Mouse (Mus musculus): ENCODE data around the gene Lypla2. TPM values are rescaled to one million over a fixed set of nuclear protein-coding genes. Genes with fewer than 3 reads are reported as not detected.

Gene Lypla2
- polyA plus RNA-seq, 1 experiment from 2014 or later = 94.9 TPM

- Histone ChIP-seq H3K9ac (ENCODE audit: low read length) (no peak overlapping the region), H3K27ac (ENCODE audit: low read length) (no peak overlapping the region), H3K27me3 (ENCODE audit: control insufficient read depth, insufficient read depth, low read length) (no peaks in the 10 kb centered on the region), H3K4me2 (ENCODE audit: low read depth, low read length) (no peak overlapping the region), H3K4me1 (ENCODE audit: control insufficient read depth, insufficient read depth, low read length) (peaks cover 23% of the 10 kb centered on the region), H3K36me3 (ENCODE audit: control insufficient read depth, insufficient read depth, low read length) (peaks cover 29% of the 10 kb centered on the region), H3K9me3 (replicated peaks; ENCODE audit: control insufficient read depth, low read length) (no peaks in the 10 kb centered on the region), H3K4me3 (replicated peaks; ENCODE audit: low read length) (no peak overlapping the region)
- ATAC-seq (ENCODE audit: insufficient read depth, low FRiP score) = no peak
- WGBS = 59% methylated on average over 19 of the region's 19 CpGs
Observed at GRCm38 (mm10) chr4:135968271-135968869, 4.1 kb downstream of the Lypla2 start.

GRCm38 (mm10) chr4:135967086-135967760 is 5.2 kb downstream of the Lypla2 start:
- WGBS = 86% methylated on average over 18 of the region's 18 CpGs
- H3K4me2 ChIP-seq (ENCODE audit: low read depth, low read length) = no peak overlapping the region
- peaks cover 26% of the 10 kb centered on the region for H3K4me1 ChIP-seq (ENCODE audit: control insufficient read depth, insufficient read depth, low read length)
- H3K27ac ChIP-seq (ENCODE audit: low read length) = no peak overlapping the region
- H3K9me3 ChIP-seq (replicated peaks; ENCODE audit: control insufficient read depth, low read length) = no peaks in the 10 kb centered on the region
- no peak overlapping the region for H3K9ac ChIP-seq (ENCODE audit: low read length)
- no peak overlapping the region for H3K4me3 ChIP-seq (replicated peaks; ENCODE audit: low read length)
- peaks cover 29% of the 10 kb centered on the region for H3K36me3 ChIP-seq (ENCODE audit: control insufficient read depth, insufficient read depth, low read length)
- no peaks in the 10 kb centered on the region for H3K27me3 ChIP-seq (ENCODE audit: control insufficient read depth, insufficient read depth, low read length)
- ATAC-seq (ENCODE audit: insufficient read depth, low FRiP score) = no peak

GRCm38 (mm10) chr4:135966283-135966682 is 6.1 kb downstream of the Lypla2 start:
- Histone ChIP-seq H3K27ac (ENCODE audit: low read length) (no peak overlapping the region), H3K4me3 (replicated peaks; ENCODE audit: low read length) (no peak overlapping the region), H3K9me3 (replicated peaks; ENCODE audit: control insufficient read depth, low read length) (no peaks in the 10 kb centered on the region), H3K36me3 (ENCODE audit: control insufficient read depth, insufficient read depth, low read length) (peaks cover 29% of the 10 kb centered on the region), H3K4me2 (ENCODE audit: low read depth, low read length) (no peak overlapping the region), H3K4me1 (ENCODE audit: control insufficient read depth, insufficient read depth, low read length) (peaks cover 19% of the 10 kb centered on the region), H3K27me3 (ENCODE audit: control insufficient read depth, insufficient read depth, low read length) (no peaks in the 10 kb centered on the region), H3K9ac (ENCODE audit: low read length) (no peak overlapping the region)
- 90% methylated on average over 16 of the region's 16 CpGs for WGBS
- ATAC-seq (ENCODE audit: insufficient read depth, low FRiP score) = no peak

GRCm38 (mm10) chr4:135965113-135965512 is 7.3 kb downstream of the Lypla2 start:
- ATAC-seq (ENCODE audit: insufficient read depth, low FRiP score) = no peak
- WGBS = 80% methylated on average over 9 of the region's 9 CpGs
- H3K36me3 ChIP-seq (ENCODE audit: control insufficient read depth, insufficient read depth, low read length) = peaks cover 29% of the 10 kb centered on the region
- H3K4me3 ChIP-seq (replicated peaks; ENCODE audit: low read length) = peak overlapping the region; percentile 79
- H3K4me1 ChIP-seq (ENCODE audit: control insufficient read depth, insufficient read depth, low read length) = peaks cover 17% of the 10 kb centered on the region
- H3K9ac ChIP-seq (ENCODE audit: low read length) = peak overlapping the region; percentile 83
- H3K4me2 ChIP-seq (ENCODE audit: low read depth, low read length) = peak overlapping the region; percentile 84; the same call in 1 of the 2 replicates
- H3K27ac ChIP-seq (ENCODE audit: low read length) = peak overlapping the region; percentile 91
- H3K9me3 ChIP-seq (replicated peaks; ENCODE audit: control insufficient read depth, low read length) = no peaks in the 10 kb centered on the region
- H3K27me3 ChIP-seq (ENCODE audit: control insufficient read depth, insufficient read depth, low read length) = no peaks in the 10 kb centered on the region

- Histone ChIP-seq H3K27ac (ENCODE audit: low read length) (peak overlapping the region; percentile 91), H3K4me3 (replicated peaks; ENCODE audit: low read length) (peak overlapping the region; percentile 79), H3K36me3 (ENCODE audit: control insufficient read depth, insufficient read depth, low read length) (peaks cover 27% of the 10 kb centered on the region), H3K9ac (ENCODE audit: low read length) (peak overlapping the region; percentile 83), H3K4me2 (ENCODE audit: low read depth, low read length) (peak overlapping the region; percentile 84), H3K27me3 (ENCODE audit: control insufficient read depth, insufficient read depth, low read length) (no peaks in the 10 kb centered on the region), H3K9me3 (replicated peaks; ENCODE audit: control insufficient read depth, low read length) (no peaks in the 10 kb centered on the region), H3K4me1 (ENCODE audit: control insufficient read depth, insufficient read depth, low read length) (peaks cover 17% of the 10 kb centered on the region)
- peak; percentile 76 for ATAC-seq (ENCODE audit: insufficient read depth, low FRiP score)
- WGBS = 3% methylated on average over 12 of the region's 12 CpGs
Observed at GRCm38 (mm10) chr4:135964426-135964825, 8.0 kb downstream of the Lypla2 start.

GRCm38 (mm10) chr4:135963457-135964193 is 8.8 kb downstream of the Lypla2 start, which contains the start of gene Gale:
Gale (plus strand) TSS chr4:135963727.
- H3K9me3 ChIP-seq (replicated peaks; ENCODE audit: control insufficient read depth, low read length) = no peaks in the 10 kb centered on the region
- under 1% methylated on average over 56 of the region's 56 CpGs for WGBS
- peak within 1 kb of the TSS; percentile 84 for H3K4me2 ChIP-seq (ENCODE audit: low read depth, low read length)
- H3K4me1 ChIP-seq (ENCODE audit: control insufficient read depth, insufficient read depth, low read length) = peaks cover 17% of the 10 kb centered on the region
- peaks cover 26% of the 10 kb centered on the region for H3K36me3 ChIP-seq (ENCODE audit: control insufficient read depth, insufficient read depth, low read length)
- peak within 1 kb of the TSS; percentile 88 for H3K9ac ChIP-seq (ENCODE audit: low read length)
- ATAC-seq (ENCODE audit: insufficient read depth, low FRiP score) = peak; percentile 91
- H3K4me3 ChIP-seq (replicated peaks; ENCODE audit: low read length) = peak within 1 kb of the TSS; percentile 79
- peak within 1 kb of the TSS; percentile 94 for H3K27ac ChIP-seq (ENCODE audit: low read length)
- no peaks in the 10 kb centered on the region for H3K27me3 ChIP-seq (ENCODE audit: control insufficient read depth, insufficient read depth, low read length)

GRCm38 (mm10) chr4:135962946-135963345 is 9.5 kb downstream of the Lypla2 start:
- H3K36me3 ChIP-seq (ENCODE audit: control insufficient read depth, insufficient read depth, low read length) = peaks cover 26% of the 10 kb centered on the region

GRCm38 (mm10) chr4:135962198-135962597 is 10.2 kb downstream of the Lypla2 start:
- no peak for ATAC-seq (ENCODE audit: insufficient read depth, low FRiP score)
- Histone ChIP-seq H3K9ac (ENCODE audit: low read length) (no peak overlapping the region; the same call in 1 of the 2 replicates), H3K4me2 (ENCODE audit: low read depth, low read length) (no peak overlapping the region), H3K27ac (ENCODE audit: low read length) (0 out of 2 replicates have a peak overlapping the region, but pooled peaks have one; percentile 94), H3K4me1 (ENCODE audit: control insufficient read depth, insufficient read depth, low read length) (peaks cover 17% of the 10 kb centered on the region), H3K9me3 (replicated peaks; ENCODE audit: control insufficient read depth, low read length) (no peaks in the 10 kb centered on the region), H3K36me3 (ENCODE audit: control insufficient read depth, insufficient read depth, low read length) (peaks cover 21% of the 10 kb centered on the region), H3K4me3 (replicated peaks; ENCODE audit: low read length) (no peak overlapping the region), H3K27me3 (ENCODE audit: control insufficient read depth, insufficient read depth, low read length) (no peaks in the 10 kb centered on the region)
- 90% methylated on average over 7 of the region's 7 CpGs for WGBS

More at GRCm38 (mm10) chr4:135962946-135963345, 9.5 kb downstream of the Lypla2 start:
- no peak for ATAC-seq (ENCODE audit: insufficient read depth, low FRiP score)
- Histone ChIP-seq H3K9me3 (replicated peaks; ENCODE audit: control insufficient read depth, low read length) (no peaks in the 10 kb centered on the region), H3K9ac (ENCODE audit: low read length) (peak overlapping the region; percentile 88), H3K4me2 (ENCODE audit: low read depth, low read length) (peak overlapping the region; percentile 71), H3K27me3 (ENCODE audit: control insufficient read depth, insufficient read depth, low read length) (no peaks in the 10 kb centered on the region), H3K27ac (ENCODE audit: low read length) (peak overlapping the region; percentile 94), H3K4me3 (replicated peaks; ENCODE audit: low read length) (peak overlapping the region; percentile 79), H3K4me1 (ENCODE audit: control insufficient read depth, insufficient read depth, low read length) (peaks cover 17% of the 10 kb centered on the region)
- WGBS = 5% methylated on average over 15 of the region's 15 CpGs

- peaks cover 17% of the 10 kb centered on the region for H3K4me1 ChIP-seq (ENCODE audit: control insufficient read depth, insufficient read depth, low read length)
- WGBS = 91% methylated on average over 5 of the region's 5 CpGs
Observed at GRCm38 (mm10) chr4:135961709-135962108, 10.7 kb downstream of the Lypla2 start.

More at GRCm38 (mm10) chr4:135961709-135962108, 10.7 kb downstream of the Lypla2 start:
- Histone ChIP-seq H3K27me3 (ENCODE audit: control insufficient read depth, insufficient read depth, low read length) (no peaks in the 10 kb centered on the region), H3K36me3 (ENCODE audit: control insufficient read depth, insufficient read depth, low read length) (peaks cover 16% of the 10 kb centered on the region), H3K9me3 (replicated peaks; ENCODE audit: control insufficient read depth, low read length) (no peaks in the 10 kb centered on the region), H3K4me3 (replicated peaks; ENCODE audit: low read length) (no peak overlapping the region), H3K4me2 (ENCODE audit: low read depth, low read length) (no peak overlapping the region), H3K27ac (ENCODE audit: low read length) (no peak overlapping the region), H3K9ac (ENCODE audit: low read length) (no peak overlapping the region)
- no peak for ATAC-seq (ENCODE audit: insufficient read depth, low FRiP score)

All from stomach, embryonic 16.5 days (tissue).